Mouse (Mus musculus): ENCODE measurements around the gene Agxt.

Gene Agxt

DNA sequence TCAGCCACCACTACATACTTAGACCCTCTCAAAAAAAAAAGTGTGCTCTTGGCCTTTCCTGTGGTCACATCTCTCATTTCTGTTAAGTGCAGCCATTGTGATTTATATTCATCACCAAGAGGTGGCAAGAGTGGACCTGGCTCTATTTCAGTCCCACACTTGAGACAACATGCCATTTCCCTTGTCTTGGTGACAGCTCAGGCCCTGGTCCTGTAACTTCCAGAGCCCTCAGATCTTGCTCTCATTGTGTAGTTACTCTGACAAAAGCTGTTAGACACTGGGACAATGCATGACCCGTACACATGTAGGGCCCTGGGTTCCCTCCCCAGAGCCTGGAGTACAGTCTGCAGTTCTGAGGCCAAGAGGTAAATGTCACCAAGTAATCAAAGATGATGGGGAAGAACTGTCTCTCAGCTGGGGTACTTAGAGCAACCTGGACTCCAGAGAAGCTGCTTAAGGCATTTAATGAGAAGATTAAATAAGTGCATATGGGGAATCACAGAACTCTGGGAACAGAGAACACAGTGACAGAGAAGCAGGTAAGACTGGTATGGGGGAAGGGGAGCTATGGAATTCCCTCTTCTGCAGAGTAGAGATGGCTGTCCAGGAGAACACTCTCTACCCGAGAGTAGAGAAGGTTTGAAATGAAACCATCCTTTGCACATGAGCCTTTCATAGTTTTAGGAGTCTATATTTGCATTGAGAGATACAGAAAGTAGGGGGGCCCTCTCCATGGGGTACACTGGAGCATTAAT is 16.0 kb downstream of the Agxt start:
- no peak for DNase-seq

DNA sequence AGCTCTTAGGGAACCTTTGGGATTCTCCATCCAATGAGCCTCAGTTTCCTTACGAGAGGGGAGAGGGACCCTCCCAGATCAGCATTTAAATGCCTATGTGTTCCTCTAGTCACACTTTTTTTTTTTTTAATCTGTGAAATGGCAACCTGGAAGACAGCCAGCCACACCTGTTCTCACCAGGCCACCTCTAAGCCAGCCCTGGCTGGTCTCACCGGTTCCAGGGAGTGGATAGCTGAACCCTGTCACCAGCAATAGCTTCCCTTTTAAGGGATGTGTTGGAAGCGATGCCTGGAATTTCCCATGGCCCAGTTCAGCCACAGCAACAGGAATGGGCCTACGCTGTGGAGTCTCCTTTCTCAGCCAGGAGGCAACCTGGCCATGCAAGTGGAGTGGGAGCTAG is 22.5 kb downstream of the Agxt start:
- DNase-seq: no peak

DNA sequence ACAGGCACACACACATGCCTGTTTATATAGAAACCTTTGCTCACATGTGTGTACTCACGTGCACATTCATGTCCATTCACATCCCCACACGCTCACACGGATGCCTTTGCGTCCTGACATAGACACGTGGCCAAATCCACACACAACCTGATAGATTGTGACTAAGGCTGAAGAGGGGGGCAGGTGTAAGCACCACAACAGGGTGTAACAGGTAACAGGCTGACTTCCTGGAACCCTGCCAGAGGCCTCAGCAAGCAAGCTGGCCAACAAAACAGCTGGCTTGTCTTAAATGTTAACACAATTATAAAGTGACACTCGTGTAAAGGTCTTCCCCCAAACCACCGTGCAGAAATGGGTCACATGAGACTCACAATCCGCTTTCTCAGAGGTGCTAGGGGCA is 23.9 kb downstream of the Agxt start:
- no peak for DNase-seq

DNA sequence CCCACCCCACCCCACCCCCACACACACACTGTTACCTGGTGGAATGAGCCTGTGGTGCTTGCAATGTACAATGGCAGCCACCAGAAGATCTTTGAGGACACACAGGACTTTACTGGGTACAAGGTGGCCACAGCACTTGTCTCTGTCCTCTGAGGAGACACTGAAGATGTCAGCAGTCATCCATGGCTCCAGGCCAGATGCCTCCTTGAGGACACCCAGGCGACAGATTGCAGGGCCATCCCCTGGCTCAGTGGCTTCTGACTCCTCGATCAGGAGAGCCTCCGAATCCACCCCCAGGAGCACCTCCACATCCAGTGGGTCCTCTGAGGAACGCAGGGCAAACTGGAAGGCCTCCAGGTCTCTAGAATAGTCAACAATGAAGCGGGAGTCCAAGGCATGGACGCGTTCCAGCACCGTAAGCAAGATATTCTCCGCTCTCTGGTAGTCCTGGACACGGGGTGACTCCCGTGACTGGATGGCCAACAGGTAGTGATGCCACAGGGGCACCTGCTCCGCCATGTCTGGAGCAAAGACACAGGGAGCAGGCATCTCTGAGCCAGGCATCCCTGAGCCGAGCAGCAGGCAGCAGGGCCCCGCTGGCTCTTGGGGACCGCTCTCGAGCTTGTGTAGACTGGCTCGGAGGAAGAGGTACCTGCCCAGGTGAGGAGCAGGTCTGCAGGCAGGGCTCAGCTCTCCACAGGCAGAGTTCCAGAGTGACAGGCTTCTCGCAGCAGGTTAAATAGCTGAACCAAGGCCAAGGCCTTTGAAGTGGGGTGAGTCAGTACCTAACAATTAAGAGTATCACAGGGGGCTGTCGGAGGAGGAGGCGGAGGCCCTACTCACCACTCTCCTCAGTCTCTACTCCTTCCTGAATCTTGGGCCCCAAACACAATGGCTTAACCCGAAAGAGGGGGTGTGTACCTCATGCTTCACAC is 24.8 kb downstream of the Agxt start:
- DNase-seq: no peak

GRCm38 (mm10) chr1:93160501-93161133 is 25.6 kb downstream of the Agxt start, which contains the start of gene 2310007B03Rik:
TSS of gene 2310007B03Rik (minus strand) at chr1:93160948.
- no peak for DNase-seq

DNA sequence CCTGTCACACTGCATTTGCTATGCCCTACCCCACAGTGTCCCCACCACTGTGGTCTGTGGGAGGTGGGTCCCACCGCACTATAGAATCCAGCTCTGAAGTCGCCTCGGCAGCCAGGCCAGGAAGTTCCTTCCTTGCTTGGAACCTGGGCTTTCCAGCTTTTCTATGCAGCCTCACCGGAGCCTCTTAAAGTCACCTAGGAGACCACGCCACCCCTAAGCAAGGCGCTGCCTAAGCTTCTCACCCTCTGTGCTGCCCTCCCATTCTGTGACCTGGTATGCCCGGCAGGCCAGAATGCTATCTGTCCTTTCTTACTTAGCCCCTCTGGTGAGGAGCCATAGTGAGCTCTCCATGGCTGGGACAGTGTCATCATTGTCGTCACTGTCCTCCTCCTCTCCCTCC is 26.3 kb downstream of the Agxt start:
- DNase-seq: no peak

GRCm38 (mm10) chr1:93161921-93162320 is 26.9 kb downstream of the Agxt start:
- DNase-seq: no peak

DNA sequence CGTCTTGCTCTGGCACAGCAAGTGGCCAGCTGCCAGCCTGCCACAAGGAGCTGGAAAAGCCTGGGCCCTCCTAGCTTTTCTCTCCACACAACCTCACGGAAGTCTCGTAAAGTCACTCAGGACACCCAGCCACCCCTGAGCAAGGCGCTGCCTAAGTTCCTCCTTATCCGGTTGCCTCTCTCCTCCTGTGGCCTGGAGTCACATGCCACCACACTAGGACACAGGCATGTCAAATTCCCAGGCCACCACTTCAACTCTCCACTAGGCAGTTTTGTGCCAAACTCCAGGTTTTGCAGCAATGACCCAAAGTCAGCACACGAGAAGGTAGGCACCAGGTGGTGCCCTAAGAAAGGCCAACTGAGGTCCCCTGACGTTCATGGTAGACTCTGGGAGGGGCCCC is 27.5 kb downstream of the Agxt start:
- DNase-seq: no peak

- DNase-seq: no peak
Observed at GRCm38 (mm10) chr1:93165447-93165846, 30.4 kb downstream of the Agxt start.

GRCm38 (mm10) chr1:93166346-93167079 is 31.5 kb downstream of the Agxt start:
- DNase-seq: no peak

DNA sequence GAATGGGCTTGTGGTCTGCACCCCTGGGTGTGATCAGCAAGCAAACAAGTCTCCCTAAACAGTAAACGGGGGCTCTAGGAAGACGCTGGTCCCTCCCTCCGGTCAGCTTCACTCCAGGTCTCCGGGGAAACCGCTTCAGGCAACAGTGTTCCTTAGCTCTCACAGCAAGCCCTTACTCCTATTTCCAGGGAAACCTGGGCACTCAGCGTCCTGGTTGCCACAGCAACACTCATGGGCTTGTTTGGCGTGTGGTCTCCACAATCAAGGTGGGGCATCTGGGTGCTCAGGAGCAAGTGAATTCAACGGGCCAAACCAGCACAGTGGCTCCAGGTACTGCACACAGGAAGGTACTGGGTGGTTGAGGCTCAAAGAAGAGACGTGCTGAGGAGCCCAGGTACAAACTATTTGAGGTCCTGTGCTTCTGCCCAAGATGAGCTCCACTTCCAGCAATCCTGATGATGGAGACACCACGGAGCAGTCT is 33.3 kb downstream of the Agxt start, which contains the start of gene Crocc2:
Gene Crocc2 (plus strand): TSS at position 431 of the 481 bp plus-strand sequence.
- no peak for DNase-seq

- DNase-seq: no peak
Observed at GRCm38 (mm10) chr1:93173665-93174064, 38.6 kb downstream of the Agxt start.

- DNase-seq: peak; percentile 94
Observed at GRCm38 (mm10) chr1:93174399-93174798, 39.4 kb downstream of the Agxt start.

GRCm38 (mm10) chr1:93175849-93176248 is 40.8 kb downstream of the Agxt start:
- no peak for DNase-seq

DNA sequence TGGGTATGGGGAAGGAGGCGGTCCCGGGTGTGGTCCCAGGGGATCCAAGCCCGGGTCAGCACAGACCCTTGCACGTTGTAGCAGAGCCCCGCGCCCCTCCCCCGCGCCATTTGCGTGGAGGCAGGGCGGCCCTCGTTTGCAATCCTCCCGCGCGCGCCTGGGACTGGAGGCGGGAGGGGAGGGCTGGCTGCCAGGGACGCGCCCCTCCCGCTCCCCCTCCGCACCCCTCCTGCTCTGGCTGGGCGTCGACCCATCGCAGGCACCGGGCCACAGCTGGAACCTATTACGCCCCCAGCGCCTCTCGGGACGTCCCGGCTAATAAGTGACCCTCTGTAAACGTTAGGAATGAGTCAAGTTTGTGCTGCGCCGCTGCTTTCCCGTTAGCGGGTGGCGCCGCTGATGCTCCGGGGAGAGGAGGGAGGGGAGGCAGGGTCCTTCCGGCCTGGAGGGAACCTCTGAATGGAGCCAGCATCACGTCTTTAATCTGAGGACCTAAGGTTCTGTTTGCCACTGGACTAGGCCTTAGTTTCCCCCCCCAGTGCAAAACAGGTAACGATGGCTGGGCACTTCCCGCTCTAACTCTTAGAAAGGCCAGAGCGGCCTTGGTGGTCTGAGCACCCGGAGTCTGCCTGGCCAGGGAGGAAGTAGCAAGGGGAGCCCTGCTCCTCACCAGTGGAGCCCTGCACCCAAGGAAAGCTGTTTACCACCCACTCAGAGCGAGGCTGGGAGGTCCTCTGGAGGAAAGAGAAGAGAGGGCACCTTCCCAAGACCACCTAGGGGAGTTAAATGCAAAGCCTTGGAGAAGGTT is 41.7 kb downstream of the Agxt start:
- DNase-seq: peak; percentile 97

GRCm38 (mm10) chr1:93182281-93182680 is 47.2 kb downstream of the Agxt start:
- no peak for DNase-seq

DNA sequence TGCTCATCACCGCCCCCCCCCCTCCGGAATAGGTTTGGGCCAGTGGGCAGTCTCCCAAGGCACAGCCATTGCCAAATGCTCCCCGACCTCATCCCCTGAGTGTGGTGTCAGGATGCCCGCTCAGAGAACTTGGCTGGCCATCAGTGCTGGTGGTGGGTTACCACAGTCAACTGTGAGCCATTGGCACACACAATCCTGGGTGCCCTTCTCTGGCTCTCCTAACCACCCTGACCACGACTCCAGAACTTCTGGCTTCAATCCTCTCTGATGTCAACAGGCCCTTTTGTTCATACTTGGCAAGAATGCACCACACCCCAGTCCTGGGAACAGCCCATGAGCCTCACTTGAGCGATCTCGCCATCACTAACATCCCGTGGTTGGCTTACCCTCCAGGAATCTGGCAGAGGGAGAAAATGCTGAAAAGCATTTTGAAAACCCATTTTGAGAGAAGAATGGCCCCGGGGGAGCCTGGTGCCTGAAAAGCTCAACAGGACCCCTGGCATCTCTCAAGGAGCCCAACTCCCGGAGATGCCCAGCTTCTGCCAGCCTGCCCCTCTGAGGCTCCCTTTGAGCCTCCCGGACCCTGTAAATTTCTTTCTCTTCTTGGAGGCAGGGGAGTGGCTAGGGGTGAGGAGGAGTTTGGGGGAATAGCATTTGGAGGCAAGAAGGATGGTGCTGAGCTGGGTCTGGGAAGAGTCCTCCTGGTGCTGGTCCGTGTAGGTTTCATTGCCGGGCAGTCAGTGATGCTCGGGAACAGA is 49.2 kb downstream of the Agxt start:
- peak; percentile 93 for DNase-seq

DNA sequence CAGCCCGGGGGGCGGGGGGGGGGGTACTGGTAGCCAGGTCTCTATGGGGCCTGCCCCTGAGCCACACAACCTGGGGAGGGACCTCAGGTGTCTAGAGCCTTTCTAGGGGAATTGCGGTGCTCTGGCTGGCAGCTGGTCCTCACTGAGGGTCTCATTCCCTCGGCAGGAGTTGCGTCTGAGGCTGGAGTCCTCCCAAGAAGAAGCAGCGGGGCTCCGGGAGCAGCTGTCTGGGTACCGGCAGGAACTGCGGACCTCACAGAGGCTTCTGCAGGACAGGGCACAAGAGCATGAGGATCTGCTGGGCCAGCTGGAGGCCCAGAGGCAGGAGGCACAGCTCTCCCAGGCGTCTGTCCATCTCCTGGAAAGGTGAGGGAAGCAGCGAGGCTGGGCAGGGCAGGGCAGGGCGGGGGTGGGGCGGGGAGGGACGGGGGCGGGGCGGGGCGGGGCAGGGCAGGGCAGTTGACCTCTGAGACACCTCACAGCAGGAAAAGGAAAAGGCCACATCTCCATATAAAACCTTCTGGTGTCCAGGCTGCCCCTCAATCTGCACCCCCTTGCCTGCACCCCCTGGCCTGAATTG is 55.8 kb downstream of the Agxt start:
- DNase-seq: no peak

DNA sequence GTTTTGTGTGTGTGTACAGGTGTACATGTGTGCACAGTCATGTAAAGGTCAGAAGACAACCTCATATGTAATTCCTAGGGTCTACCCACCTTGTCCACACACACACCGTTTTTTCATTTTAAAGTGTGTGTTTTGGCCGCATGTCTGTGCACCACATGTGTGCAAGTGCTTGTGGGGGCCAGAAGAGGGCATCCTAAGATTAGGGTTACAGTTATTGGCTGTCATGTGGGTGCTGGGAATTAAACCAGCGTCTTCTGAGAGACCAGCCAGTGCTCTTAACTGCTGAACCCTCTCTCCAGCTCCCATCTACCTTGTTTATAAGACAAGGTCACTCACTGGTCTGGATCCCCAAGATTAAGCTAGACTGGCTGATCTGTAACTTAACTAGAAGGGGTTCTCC is 59.9 kb downstream of the Agxt start:
- no peak for DNase-seq
